Mouse (Mus musculus) layer of hippocampus, adult 2 months (tissue): ENCODE measurements around the gene Fubp1. TPM values are rescaled to one million over a fixed set of nuclear protein-coding genes. Genes with fewer than 3 reads are reported as not detected.

ENCODE experiments used
- DNase-seq, 2 experiments: peaks; one replicate each; pipeline ENCODE4 v3.0.0; 2022; ENCODE audit warnings: low spot score in 2 of 2
- H3K27ac ChIP-seq: fragments of 200-600 bp; 2 replicates; pipeline ENCODE4 v1.8.1; 2022
- H3K4me3 ChIP-seq: fragments of 200-600 bp; 2 replicates; pipeline ENCODE4 v1.8.1; 2022; ENCODE audit warnings: mild to moderate bottlenecking
- CTCF ChIP-seq: fragments of 200-600 bp; conservative IDR thresholded peaks from 2 replicates; pipeline ENCODE4 v1.8.1; 2022; ENCODE audit warnings: antibody characterized with exemption, mild to moderate bottlenecking, moderate library complexity
- total RNA-seq, 2 experiments: library from RNA; stranded (reverse); gene quantifications; 2 replicates each; pipeline ENCODE4 v1.2.3; 2021

Gene Fubp1
- total RNA-seq, 2 experiments from 2014 or later = 123 to 140 TPM

DNA sequence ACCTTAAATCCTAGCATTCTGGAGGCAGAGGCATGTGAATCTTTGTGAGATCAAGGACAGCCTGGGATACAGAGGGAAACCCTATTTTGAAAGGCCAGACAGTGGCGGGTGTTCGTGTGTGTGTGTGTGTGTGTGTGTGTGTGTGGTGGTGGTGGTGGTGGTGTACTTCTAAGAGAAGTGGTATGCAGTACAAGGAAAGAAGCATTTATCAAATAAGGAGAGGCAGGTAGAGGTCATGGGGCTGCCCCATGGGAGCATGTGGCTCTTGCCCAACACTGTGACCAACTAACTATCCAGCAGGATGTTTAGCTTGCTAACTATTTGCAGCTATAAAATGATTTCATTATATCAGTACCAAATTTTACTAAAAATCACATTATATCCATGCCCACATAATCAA is 8.6 kb upstream of the Fubp1 start:
- Histone ChIP-seq H3K27ac (no peak overlapping the region), H3K4me3 (no peak overlapping the region)
- DNase-seq = no peak
- no peak for TF ChIP-seq CTCF

GRCm38 (mm10) chr3:152202942-152203341 is 7.3 kb upstream of the Fubp1 start:
- Histone ChIP-seq H3K4me3 (no peak overlapping the region), H3K27ac (no peak overlapping the region)
- no peak for TF ChIP-seq CTCF
- no peak for DNase-seq

- H3K4me3 ChIP-seq = no peak overlapping the region
- DNase-seq = no peak
- no peak for TF ChIP-seq CTCF
- no peak overlapping the region for H3K27ac ChIP-seq
These were observed 6.8 kb upstream of the Fubp1 start for GRCm38 (mm10) chr3:152203411-152203810.

DNA sequence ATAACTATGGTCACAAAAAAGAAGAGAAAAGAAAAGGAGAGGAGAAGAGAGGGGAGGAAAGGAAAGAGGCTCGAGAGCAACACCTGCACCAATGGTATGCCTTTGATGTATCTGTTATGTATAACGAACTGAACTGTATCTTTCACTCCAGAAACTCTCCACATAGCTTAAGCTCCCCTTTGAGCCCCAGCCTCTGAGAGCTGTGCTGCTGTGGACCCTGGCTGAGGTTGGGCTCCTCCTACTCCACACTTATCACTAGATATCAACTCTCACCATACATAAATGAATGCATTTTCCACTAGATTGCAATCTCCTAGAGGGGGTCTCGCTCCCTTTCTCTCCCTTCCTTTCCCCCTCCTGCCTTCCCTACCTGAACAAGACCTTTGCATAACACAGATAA is 6.2 kb upstream of the Fubp1 start:
- DNase-seq = no peak
- no peak overlapping the region for H3K4me3 ChIP-seq
- H3K27ac ChIP-seq = no peak overlapping the region
- no peak for TF ChIP-seq CTCF

- no peak for DNase-seq
- Histone ChIP-seq H3K4me3 (no peak overlapping the region), H3K27ac (no peak overlapping the region)
- TF ChIP-seq CTCF = no peak
These were observed 5.6 kb upstream of the Fubp1 start for GRCm38 (mm10) chr3:152204577-152204976.

DNA sequence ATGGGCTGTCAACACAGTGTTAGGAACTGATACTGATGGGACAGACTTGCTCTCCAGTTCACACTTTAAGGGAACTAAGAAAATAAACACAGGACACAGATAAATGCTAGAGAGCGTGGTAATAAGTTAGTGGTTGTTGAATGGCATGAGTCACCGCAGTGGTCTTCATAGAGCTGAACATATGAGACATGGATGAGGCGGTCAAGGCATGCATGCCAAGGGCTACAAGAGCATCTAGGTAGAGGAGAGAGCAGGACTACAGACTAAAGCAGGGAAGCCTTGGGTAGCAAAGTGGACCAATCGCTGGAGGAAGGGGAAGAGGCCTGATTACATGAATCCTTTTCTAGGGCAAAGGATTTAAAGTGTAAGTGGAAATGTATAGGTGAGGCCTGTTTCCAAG is 3.1 kb upstream of the Fubp1 start:
- no peak for DNase-seq
- no peak overlapping the region for H3K4me3 ChIP-seq
- H3K27ac ChIP-seq = no peak overlapping the region
- TF ChIP-seq CTCF = no peak

DNA sequence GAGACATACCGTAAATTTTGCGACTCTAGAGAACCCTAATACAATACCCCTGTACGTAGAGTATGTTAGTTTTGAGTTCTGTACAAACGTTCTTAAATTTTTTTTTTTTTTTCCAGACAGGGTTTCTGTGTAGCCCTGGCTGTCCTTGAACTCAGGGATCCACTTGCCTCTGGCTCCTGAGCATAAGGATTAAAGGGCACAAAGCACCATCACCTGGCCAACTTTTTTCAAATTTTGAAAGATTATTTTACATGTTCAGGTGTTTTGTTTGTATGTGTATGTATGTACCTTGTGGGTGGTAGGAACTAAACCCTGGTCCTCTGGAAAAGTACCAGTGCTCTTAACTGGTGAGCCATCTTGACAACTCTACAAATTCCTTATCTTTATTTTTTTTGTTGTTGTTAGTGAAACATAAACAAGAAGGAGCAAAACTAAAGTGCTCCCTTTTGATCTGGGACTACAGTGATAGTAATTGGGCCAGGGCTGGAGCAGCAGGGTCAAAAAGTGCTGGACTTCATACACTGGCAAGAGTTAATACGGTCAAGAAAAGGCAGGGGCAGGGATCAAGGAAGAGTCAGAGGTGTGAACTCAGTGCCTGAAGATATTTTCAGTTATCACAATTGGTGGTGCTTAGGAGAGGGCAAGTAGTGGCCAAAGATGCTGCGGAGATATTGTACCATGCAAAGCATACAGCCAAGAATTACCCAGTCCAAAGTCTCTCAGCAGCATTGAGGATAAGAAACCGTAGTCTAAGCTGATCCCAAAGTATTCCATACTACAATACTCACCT is 1.9 kb upstream of the Fubp1 start:
- DNase-seq = no peak
- peak overlapping the region; percentile 85 for H3K4me3 ChIP-seq
- no peak overlapping the region; the same call in 1 of the 2 replicates for H3K27ac ChIP-seq
- no peak for TF ChIP-seq CTCF

DNA sequence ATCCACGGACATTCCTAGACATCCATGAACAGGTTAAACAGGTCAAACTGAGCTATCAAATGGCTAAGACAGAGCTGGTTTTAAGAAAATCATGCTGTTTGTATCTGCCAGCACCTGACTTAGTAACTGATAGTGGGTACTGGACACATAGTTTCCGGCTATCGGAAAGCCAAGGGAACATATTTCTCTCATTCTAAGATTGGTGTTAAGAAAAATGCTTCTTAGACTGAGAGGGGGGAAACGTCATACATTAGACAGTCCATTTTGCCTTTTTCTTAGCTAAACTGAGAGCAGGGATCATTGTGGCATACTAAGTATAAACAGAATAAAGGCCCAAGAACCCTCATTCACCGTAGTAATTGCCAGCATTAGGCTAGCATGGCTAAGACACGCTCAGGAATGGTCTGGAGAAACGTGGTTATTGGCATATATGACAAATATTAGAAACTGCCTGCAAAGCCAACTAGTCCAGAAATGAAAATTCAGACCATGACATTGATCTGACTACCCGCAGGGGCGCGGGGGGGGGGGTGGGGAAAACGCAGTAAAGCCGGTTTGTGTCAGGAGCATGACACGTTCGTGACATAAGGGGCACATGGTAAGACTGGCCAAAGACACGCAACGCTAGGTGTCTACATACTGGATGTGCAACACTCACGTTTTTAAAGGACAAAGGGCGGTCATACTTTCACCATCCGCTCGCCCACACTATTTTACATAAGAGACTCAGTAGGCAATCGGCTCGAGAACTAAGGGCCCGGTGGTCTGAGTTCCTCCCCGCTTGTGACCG is 850 bp upstream of the Fubp1 start:
- no peak for DNase-seq
- Histone ChIP-seq H3K4me3 (peak overlapping the region; percentile 85), H3K27ac (peak overlapping the region; percentile 99)
- TF ChIP-seq CTCF = 0 out of 2 replicates have a peak, but pooled peaks have one; percentile 6

DNA sequence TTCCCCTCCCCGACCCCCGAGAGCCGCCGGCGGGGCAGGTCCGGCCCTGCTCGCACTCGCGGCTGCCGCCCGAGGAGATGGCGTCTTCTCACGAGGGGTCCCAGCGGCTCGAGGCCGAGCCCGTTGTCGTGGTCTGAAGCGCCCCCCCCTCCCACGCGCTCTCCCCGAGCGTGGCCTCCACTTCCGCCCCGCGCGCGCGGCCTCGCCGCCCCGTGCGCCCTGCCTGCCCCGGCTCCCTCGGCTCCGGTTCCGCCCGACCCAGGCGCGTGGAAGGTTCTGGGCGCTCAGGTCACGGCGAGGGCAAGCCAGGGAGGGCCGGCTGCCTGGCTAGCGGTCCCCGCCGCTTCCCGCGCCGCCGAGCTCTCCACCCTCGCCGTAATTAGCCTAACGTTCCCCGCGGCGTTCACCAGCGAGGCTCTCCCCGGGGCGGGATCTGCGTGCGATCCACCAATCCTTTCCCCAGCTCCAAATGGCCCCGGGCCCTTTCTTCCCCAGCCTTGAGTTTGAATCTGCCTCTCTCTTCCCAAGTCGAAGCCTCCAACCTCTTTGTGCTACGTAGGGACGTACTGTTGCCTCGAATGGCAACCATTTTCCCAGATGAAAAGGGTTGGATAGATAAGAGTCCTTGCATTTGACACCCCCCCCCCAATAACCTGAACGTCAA is 638 bp downstream of the Fubp1 start:
- peak overlapping the region; percentile 85 for H3K4me3 ChIP-seq
- no peak for TF ChIP-seq CTCF
- peak; percentile 44 to 63 for DNase-seq
- H3K27ac ChIP-seq = peak overlapping the region; percentile 99

- Histone ChIP-seq H3K27ac (0 out of 2 replicates have a peak overlapping the region, but pooled peaks have one; percentile 99), H3K4me3 (peak overlapping the region; percentile 85)
- TF ChIP-seq CTCF = no peak
- no peak for DNase-seq
These were observed 1.6 kb downstream of the Fubp1 start for GRCm38 (mm10) chr3:152211731-152212279.

DNA sequence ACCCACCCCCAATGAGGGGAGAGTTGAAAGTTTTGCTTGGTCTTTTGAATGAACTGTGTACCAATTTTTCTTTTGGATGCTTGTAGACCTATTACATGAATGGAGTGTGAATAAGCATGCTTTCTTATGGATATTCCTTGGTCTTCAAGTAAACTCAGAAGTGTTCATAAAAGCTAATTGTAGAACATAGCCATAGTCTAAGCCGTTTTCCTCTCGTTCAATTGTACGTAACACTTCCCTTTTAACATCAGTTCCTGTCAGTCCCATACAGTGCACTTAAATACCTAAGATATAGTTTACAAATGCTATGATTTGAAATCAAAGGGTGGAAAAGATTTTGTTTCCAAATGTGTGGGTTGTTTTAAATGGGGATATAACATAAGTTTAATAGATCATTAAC is 3.2 kb downstream of the Fubp1 start:
- no peak overlapping the region for H3K27ac ChIP-seq
- TF ChIP-seq CTCF = no peak
- DNase-seq = no peak
- H3K4me3 ChIP-seq = no peak overlapping the region; the same call in 1 of the 2 replicates

DNA sequence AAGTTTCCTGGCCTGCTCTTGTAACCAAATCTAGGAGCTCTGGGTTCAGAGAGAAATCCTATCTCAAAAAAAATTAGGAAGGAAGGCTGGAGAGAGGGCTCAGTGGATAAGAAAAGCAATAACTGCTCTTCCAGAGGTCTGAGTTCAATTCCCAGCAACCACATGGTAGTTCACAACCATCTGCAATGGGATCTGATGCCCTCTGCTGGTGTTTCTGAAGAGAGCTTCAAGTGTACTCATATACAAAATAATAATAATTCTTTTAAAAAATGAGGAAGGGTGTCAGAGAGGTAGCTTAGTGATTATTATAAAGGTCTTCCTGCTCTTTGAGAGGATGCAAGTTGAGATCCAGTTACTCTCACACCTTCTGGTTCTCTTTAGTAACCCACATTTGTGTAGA is 14.7 kb downstream of the Fubp1 start:
- no peak overlapping the region for H3K4me3 ChIP-seq

DNA sequence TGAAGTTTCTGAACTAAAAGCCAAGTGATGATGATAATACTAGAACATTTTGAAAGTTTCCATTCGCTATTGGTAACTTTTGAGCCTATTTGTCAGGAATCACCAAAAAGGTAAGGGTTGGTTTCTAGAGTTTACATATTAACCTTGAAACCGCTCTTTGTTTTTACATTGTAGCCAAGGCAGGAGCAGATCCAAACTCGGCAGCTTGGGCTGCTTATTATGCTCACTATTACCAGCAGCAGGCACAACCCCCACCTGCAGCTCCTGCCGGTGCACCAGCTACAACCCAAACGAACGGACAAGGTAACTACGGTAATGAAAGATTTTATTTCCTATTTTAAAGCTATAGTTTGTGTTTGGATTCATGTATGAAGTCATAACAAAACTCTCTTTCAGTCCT is 15.7 kb downstream of the Fubp1 start:
- no peak for TF ChIP-seq CTCF

More for the DNA sequence above, 14.7 kb downstream of the Fubp1 start:
- TF ChIP-seq CTCF = peak; percentile 49
- no peak overlapping the region for H3K27ac ChIP-seq
- DNase-seq = no peak

More for the DNA sequence above, 15.7 kb downstream of the Fubp1 start:
- H3K4me3 ChIP-seq = no peak overlapping the region
- no peak overlapping the region for H3K27ac ChIP-seq
- no peak for DNase-seq
